Mouse (Mus musculus): Measurements from ENCODE around the gene Zer1.
"Not testable (repeated sequence)": the region's sequence is repeated elsewhere in the genome, so short reads cannot be mapped to it uniquely, and the experiment has no call there.

Zer1 gene

GRCm38 (mm10) chr2:30077502-30078348, 46.7 kb downstream of the Zer1 start, which contains the start of gene Pkn3:
Gene Pkn3 (plus strand): TSS chr2:30077684.
- DNase-seq (ENCODE audit: low spot score in 2 of 2), result peak; percentile 84 to 88

GRCm38 (mm10) chr2:30076959-30077358, 47.4 kb downstream of the Zer1 start:
- DNase-seq (ENCODE audit: low spot score in 2 of 2), result no peak

DNA sequence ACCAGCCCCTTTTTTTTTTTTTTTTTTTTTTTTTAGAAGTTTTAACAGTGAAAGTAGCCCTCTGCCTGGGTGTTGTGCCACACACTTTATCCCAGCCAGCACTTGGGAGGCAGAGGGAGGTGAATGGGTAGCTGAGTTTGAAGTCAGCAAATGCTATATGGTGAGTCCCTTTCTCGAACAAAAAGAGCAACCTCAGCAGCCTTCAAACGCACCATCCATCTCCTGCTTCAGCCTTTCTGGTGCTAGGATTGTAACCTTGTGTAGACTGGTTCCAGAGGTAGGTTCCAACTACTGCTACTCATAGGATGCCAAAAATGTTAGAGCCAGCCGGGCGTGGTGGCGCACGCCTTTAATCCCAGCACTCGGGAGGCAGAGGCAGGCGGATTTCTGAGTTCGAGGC, 47.9 kb downstream of the Zer1 start:
- no peak for DNase-seq (ENCODE audit: low spot score in 2 of 2)

GRCm38 (mm10) chr2:30075625-30076024, 48.8 kb downstream of the Zer1 start:
- DNase-seq (ENCODE audit: low spot score in 2 of 2), result no peak

GRCm38 (mm10) chr2:30073285-30073684, 51.1 kb downstream of the Zer1 start:
- no peak for DNase-seq (ENCODE audit: low spot score in 2 of 2)

- no peak for DNase-seq (ENCODE audit: low spot score in 2 of 2)
These were observed 51.5 kb downstream of the Zer1 start for GRCm38 (mm10) chr2:30072875-30073274.

DNA sequence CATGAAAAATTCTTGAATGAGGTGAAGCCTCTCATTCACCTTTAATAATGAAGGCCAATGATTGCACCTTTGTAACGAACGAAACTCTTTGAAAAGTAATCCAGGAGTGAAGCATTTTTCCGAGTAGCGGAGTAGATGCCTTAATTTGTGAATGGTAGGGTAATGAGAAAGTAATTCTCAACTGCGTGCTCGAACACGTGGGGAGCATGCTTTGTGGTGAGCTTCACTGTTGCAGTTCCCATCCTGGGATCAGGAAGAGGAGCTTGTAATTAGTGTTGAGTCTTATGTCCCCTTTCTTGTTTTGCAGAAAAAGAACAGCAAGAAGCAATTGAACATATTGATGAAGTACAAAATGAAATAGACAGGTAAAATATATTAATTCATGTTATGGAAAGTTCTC, 56.4 kb downstream of the Zer1 start:
- no peak for DNase-seq (ENCODE audit: low spot score in 2 of 2)

- DNase-seq (ENCODE audit: low spot score in 2 of 2), result peak in 1 of 2 experiments; percentile 40
These were observed 57.1 kb downstream of the Zer1 start for GRCm38 (mm10) chr2:30067031-30067888.

DNA sequence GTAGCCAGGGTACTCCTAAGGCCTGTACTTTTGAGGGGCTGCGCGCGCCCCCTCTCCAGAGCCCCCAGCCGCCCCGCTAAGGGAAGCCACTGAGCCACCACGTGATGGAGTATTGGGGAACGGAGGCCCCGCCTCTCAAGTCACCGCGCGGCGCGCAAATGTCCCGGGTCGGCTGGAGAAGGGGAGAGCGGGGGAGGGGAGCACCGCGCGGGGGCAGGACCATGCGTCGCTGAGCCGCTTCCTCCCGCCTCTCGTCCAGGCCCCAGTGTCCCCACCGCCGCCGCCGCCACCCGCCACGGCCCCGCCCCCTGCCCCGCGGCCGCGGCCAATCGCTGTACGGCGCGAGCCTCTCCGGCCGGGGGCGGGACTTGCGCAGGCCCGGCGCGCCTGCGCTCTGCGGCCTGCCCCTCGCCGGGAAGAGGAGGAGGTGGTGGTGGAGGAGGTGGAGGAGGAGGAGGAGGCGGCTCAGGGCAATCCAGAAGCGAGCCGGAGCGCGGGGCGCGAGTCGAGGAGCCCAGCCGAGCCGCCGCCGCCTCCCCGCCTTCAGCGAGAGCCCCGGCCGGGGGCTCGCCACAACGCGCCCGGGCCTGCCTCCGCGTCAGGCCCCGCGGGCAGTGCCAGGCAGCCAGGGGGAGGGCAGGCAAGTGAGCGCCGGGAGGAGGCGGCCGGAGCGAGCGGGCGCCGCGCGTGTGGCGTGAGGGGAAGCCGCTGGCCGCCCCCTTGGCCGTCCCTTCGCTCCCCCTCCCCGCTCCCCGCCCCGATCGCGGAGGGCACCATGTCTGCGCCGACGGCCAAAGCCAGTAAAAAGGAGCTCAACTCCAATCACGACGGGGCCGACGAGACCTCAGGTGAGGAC, 58.1 kb downstream of the Zer1 start:
- peak; percentile 94 to 97 for DNase-seq (ENCODE audit: low spot score in 2 of 2)

DNA sequence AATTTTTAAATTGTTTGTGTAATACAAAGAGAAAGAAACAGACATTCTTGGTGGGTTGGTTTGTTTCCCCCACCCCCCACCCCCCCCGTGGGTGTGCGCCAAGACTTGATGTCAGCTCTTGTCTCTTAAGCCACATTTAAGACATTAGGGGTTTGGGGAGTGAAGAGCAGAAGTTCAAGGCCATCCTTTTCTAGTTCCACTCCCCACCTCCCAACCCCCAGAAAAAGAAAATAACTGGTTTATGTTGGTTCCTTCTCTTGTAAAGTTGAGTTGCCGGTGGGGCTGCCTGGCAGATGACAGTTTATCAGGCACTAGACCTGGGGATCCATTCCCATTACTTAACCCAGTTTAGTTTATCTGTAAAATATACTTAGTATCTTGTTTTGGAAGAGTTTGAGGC, 60.1 kb downstream of the Zer1 start:
- no peak for DNase-seq (ENCODE audit: low spot score in 2 of 2)

- DNase-seq (ENCODE audit: low spot score in 2 of 2), result no peak
These were observed 60.6 kb downstream of the Zer1 start for GRCm38 (mm10) chr2:30063791-30064190.

DNA sequence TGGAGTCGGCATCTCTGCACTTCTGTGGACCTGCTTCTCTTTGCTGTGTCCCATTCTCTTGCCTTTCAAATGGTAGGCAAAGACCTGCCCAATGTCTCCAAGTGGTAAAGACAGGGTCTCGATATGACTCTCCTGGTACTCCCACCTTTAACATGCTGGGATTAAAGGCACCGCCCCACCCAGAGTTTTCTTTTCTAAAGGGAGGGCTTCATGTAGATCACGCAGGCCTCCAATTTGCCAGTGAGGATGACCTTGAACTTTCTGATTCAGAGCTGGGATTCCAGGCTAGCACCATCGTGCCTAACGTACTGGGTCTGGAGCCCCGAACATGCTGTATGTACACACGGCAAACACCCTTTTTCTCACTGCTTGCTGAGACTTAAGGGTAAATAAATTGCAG, 61.1 kb downstream of the Zer1 start:
- DNase-seq (ENCODE audit: low spot score in 2 of 2), result no peak

DNA sequence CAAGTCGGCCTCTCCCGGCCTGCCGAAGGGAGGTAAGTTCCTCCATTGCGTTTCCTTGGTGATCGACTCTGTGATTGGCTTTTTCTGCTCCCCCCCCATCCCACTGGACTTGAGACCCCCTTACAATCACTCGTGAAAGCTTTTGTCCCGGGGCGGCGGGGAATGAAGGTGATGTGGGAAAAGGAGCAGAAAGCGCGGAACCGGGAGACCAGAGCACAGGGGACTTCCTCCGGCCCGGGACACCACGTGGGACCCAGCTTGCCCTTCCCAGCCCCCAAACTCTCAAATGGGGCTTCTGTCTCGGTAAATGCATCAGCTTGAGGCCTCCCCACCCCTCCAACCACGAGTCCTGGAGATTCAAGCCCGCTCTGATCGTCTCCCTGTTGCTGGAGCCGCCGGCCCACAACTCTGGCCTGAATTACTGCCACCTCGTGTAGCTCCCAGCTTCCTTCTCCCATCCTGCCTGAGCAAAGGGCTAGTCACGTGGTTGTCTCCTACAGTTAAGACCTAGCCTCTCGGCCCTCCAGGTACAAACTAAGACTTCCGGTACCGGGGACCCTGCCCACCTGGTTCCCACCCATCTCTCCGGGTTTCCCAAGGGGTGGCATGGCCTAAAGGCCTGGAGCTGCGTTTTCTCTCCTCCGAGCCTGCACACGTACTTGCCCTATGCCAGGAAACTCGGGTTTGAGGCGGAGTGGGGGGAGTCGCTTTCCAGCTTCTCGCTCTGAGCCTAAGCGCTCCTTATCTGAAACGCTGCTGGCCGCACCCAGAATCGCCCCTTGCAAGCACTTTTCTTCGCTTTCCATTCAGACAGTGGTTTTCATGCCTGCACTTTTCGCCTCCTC, 61.9 kb downstream of the Zer1 start:
- DNase-seq (ENCODE audit: low spot score in 2 of 2), result peak in 1 of 2 experiments; percentile 56

DNA sequence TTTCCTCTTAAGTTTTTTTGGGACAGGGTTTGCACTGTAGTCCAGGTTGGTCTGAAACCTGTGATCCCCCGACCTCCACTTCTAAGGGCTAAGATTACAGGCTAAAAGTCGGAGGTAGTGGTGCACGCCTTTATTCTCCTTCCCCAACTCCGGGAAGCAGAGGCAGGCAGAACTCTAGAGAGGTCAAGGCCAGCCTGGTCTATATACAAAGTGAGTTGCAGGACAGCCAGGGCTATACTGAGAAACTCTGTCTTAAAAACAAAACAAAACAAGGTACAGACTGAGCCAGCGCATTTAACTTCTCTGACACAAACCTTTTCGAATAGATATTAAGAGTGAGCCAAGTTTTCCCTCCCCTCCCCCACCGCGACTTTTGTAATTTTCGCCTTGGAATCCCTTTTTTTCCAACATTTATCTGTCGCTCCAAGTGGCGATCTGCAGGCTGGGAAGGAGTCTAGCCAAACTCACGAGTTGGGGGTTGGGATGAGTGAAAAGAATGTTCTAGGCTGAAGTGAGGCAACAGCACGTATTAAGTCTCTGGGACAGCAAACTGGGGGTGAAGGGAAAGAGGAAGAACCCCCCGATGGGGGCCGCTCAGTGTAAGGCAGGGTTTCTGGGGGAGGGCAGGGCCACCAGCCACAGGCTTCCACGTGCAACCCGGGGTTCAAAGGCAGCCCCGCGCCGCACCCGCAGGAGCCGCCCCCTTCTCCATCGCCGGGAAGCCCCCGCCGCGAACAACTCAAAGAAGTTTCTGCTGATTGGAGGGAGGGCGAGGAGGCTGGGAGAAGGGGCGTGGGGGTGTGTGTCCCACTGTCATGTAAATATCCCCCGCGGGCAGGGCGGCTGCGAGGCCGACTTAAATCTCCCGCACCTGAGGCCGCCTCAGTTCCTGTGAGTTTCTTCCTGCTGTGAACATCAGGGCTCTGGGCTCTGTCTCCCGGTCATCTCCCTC, 62.9 kb downstream of the Zer1 start:
- peak in 1 of 2 experiments; percentile 44 for DNase-seq (ENCODE audit: low spot score in 2 of 2)

DNA sequence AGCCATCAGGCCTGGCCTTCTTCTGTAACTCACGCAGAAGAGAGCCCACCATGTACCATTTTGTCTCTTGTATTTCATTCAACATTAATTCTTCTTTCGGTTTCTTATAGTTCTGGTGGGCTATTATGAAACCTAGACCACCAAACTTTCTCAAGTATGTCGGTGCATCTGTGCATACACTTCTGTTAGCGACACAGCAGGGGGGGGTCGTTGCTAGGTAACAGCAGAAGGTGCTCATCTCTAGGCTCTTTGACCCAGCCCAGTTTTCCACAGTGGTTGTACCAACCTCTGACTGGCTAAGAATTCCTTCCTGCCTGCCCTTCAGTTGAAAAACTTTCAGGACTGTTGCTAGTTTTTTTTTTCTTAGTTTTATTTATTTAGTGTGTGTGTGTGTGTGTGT, 66.0 kb downstream of the Zer1 start:
- no peak for DNase-seq (ENCODE audit: low spot score in 2 of 2)

DNA sequence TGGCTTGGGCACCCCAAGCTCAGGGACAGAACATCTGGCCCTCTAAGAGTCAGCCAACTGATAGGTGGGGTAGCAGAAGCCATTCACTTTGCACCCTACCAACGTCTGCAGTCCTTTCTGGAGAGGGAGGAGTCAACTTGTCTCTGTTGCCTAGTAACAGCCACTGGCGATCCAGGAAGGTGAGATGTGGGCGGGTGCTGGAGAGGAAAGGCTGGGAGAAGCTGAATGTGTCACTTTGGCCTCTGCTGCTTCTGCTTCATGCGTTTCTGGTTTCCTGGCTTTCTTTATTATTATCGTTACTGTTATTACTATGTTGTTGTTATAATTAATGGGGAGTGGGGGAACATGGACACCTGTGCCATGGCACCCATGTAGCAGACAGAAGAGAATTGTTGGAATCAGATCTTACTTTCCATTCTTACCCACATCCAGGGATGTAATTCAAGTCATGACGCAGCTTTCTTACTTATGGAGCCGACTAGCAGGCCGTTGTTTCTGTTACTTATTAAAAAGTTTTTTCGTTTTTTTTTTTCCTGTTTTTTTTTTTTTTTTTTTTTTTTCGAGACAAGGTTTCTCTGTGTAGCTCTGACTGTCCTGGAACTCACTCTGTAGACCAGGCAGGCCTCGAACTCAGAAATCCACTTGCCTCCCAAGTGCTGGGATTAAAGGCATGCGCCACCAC, 67.0 kb downstream of the Zer1 start, which contains the start of gene Set:
Set (plus strand) TSS at position 156 of the 682 bp plus-strand sequence.
- DNase-seq (ENCODE audit: low spot score in 2 of 2), result no peak

- DNase-seq (ENCODE audit: low spot score in 2 of 2), result no peak
These were observed 67.6 kb downstream of the Zer1 start for GRCm38 (mm10) chr2:30056736-30057135.

GRCm38 (mm10) chr2:30055310-30055709, 69.1 kb downstream of the Zer1 start:
- DNase-seq (ENCODE audit: low spot score in 2 of 2), result not testable (repeated sequence)
